Mouse (Mus musculus) cerebellum, adult 18-20 months (tissue): ENCODE data around the gene Rims4.
A peak's percentile ranks its signal among the peaks of the same experiment; 100 is the strongest.

ENCODE experiments used
- DNase-seq, 2 experiments: peaks; one replicate each; pipeline ENCODE4 v3.0.0; 2021

Rims4 gene

DNA sequence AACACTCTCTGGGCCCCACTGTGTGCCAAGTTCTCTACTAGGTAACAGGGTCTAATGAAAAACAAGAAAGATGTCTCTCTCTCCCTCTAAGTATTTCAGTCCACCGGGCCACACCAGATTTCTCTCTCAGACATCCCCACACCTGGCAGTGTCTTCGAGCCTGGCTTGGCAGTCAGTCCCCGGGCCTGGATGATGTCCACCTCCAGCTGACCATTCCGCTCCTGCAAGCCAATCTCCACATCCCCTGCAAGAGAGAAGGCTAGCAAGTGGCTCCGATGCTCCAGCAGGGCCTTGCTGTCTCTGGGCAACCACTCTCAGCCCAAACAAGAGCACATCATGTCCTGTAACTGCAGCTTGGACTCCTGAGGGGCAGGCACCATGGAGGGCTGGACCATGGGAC lies 53.2 kb downstream of the Rims4 start:
- peak; percentile 61 to 65 for DNase-seq

DNA sequence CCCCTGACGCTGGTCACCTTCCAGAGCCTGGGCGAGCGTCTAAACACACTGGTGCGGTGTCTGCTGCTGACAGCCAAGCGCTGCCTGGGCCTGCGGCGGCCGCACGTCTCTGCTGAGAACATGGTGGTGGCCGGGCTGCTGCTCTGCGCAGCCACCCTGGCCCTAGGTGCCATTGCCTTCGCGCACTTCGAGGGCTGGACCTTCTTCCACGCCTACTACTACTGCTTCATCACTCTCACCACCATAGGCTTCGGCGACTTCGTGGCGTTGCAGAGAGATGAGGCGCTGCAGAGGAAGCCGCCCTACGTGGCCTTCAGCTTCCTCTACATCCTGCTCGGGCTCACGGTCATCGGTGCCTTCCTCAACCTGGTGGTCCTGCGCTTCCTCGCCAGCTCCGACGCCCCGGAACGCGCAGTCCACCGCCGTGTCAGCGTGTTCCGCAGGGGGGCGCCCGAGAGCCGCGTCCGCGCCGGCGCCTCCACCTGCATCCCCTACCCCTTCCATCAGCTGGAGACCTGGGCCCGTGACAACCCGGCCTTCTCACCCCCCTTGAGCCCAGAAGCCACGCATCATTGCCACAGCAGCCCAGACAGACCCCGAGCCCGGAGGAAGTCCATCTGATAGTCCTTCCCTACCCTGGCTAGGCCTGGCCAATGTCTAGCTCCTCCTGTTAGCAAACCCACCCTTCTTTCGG lies 60.1 kb downstream of the Rims4 start:
- peak; percentile 53 to 84 for DNase-seq

DNA sequence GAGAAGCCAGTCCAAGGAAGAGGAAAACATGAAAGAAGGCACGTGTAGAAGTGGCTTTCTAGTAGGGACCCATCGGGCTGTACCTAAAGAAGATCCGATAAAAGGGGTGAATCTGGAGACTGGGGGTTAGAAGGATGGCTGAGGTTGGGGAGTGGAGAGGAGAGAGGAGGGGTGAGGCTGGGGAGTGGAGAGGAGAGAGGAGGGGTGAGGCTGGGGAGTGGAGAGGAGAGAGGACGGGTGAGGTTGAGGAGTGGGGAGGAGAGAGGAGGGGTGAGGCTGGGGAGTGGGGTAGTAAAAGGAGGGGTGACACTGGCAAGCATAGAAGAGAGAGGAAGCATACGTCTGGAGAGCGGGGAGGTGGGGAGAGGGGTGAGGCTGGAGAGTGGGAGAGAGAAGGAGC lies 61.2 kb downstream of the Rims4 start:
- no peak for DNase-seq

DNA sequence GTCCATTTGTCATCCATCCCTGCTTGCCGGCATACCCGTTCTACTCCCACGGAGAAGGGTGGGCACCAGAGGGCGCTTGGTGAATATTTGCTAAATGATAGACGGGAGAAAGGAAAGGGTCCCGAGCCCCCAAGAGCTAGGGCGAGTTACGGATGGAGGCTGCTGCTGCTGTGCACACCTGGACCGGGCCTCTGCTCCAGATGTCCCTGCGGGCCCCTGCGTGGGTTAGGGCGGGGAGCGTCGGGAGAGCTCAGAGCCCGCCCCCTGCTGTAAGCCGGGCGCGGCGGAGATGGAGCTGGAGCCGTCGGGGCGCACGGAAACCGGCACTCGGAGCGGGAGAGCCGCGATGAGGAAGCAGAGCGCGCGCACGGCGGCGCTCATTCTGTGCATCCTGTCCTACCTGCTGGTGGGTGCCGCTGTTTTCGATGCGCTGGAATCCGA lies 65.0 kb downstream of the Rims4 start, which contains the start of gene Kcnk15:
Kcnk15 (plus strand) TSS at position 191 of the 441 bp plus-strand sequence.
- peak; percentile 38 to 48 for DNase-seq

DNA sequence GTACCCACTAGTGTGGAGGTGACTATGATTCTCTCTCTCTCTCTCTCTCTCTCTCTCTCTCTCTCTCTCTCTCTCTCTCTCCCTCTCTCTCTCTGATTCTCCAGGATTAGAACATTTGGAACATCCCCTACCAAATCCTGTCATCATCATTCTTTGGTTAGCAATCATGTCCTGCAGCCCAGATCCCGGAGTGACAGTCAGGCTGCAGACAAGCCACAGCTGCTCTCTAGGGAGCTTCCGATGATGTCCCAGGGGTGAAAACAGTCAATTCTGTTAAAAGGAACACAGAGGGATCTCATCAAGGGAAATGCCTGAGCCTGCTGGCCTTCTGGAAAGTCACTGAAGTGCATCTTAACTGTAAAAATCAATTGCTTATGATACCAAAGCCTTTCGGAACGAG lies 76.4 kb downstream of the Rims4 start:
- no peak for DNase-seq

DNA sequence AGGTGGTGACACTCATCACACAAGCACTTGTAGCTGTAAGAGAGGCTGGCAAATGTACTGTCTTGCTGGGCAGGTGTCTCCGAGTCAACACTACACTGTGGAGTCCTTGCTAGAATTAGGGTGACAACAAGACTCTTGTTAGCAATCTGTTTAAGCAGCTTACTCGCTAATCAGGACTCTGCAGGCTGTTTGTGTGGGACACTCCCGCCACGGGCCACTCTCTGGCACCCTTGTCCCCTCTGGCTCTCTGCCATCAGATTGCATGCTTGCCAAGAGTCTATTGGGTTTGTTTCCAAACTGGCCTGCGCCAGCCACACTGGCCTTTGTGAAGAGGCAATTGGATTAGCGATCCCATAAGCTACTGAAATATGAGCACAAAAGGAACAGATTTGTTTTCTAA lies 79.0 kb downstream of the Rims4 start:
- DNase-seq: peak; percentile 82 to 85

DNA sequence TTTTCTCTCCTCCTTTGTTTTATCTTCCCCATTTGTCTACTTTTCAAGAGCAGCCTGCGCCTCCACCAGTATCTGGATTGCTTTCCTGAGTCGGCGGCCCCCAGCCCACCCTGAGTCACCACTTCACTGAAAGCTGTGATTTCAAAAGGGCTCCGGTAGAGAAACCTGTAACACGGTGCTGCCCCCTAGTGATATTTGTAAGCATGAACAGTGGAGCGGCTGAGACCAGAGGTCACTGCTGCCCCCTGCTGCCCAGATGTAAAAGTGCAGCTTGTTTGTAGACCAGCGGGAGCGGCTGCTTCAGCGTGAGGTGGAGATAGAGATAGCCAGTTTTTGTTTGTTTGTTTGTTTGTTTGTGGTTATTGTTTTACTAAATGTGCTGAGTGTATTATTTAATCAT lies 80.4 kb downstream of the Rims4 start:
- DNase-seq: peak; percentile 90

DNA sequence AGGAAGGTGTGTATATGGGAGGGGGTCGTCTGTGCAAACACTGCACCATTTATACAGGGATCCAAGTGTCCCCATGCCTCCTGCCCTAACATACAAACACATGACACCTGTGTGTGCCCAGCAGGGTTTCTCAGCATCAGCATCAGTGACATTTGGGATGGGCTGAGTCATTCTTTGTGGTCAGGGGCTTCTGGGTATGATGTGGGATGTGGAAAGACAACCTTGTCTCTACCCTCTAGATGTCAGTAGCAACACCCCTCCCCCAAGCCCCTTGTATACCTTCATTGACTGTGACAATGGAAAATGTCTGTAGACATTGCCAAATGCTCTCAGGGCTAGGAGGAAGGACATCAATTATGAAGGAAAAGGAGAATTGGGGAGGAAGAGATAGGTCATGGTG lies 87.3 kb downstream of the Rims4 start:
- DNase-seq: no peak

DNA sequence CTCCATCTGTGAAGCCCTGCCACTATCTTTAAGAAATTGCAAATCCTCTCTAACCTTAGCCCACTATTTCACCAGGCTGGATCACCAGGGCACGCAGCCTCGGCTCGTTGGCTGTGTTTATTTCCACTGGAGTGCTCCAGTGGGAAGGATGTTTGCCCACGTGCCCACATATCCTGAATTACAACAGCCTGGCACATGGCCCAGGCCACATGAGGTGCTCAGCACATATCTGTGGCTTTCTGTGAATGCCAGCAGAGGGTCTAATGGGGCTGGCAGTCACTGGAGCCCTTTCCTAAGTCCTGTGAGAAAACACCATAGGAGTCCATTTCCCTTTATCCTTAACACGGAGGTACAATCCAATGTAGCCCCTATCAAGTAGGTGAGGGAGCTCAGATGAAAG lies 92.0 kb downstream of the Rims4 start:
- DNase-seq: no peak

DNA sequence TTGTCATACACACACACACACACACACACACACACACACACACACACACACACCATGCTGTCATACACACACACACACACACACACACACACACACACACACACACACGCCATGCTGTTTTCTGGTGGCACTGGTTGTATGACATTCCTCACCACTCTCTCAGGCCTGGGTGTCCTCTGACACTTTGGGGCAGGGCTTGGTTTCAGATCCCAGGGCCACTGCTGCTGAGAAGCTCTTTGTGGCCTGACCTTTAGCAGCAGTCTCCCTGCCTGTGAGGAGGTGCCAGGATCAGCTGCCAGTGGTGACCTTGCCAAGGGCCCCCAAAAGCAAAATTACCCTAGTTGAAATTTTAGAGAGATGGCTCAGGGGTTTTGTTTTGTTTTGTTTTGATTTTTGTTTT lies 92.6 kb downstream of the Rims4 start:
- no peak for DNase-seq

DNA sequence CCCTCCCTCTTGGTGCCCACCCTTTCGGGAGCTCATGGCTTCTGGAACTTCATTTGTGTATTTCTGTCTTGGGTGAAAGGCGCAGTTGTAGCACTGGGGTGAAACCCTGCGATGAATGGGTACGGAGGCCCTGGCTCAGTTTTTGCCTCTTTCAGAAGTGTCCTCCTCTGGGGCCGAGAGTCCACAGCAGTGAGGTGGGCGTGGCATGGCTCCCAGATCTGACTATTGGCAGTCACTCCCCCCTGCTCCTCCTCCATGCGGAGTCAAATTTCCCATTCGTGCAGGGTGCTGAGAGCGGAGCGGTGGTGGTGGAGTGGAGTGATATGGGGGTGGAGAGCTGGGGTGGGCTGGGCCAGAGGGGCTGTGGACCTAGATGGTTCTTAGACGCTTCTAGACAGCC lies 94.7 kb downstream of the Rims4 start:
- no peak for DNase-seq

DNA sequence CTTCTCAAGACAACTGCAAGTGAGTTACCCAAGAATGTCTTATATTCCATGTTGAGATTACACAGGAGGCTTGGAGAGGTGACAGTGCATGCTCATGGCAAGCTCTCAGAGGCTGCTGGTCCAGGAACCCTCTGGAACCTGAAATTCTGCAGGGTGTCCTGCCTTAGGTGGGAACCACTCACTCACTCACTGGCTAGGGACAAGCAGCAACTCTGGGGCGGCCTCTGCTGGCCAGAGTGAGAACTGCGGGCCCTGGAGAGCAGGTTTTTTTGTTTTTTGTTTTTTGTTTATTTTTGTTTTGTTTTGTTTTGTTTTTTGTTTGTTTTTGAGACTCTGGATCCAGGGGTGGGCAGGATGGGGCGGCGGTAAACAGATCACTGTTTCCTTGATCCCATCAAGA lies 95.2 kb downstream of the Rims4 start:
- peak; percentile 53 to 75 for DNase-seq

DNA sequence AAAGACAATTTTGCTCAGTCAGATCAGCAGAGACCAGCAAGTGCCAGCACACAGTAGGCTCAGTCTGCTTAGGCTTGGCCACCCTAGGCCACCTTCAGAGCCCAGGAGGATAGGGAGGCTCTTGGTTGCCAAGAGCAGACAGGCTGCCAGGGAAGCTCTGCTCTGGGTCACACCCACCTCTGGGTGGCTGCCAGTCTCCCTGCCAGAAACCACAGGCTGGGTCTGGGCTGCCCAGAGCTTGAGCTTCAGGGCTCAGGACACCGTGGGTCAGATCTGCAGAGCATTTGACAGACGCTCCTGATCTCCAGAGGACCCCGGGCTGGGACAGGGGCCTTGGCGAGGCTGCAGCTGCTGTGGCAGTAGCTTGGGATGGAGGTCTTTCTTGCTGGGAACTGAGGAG lies 97.9 kb downstream of the Rims4 start, which contains the start of gene Ccn5:
Ccn5 (plus strand) TSS at position 255 of the 400 bp plus-strand sequence.
- DNase-seq: peak; percentile 85 to 86

DNA sequence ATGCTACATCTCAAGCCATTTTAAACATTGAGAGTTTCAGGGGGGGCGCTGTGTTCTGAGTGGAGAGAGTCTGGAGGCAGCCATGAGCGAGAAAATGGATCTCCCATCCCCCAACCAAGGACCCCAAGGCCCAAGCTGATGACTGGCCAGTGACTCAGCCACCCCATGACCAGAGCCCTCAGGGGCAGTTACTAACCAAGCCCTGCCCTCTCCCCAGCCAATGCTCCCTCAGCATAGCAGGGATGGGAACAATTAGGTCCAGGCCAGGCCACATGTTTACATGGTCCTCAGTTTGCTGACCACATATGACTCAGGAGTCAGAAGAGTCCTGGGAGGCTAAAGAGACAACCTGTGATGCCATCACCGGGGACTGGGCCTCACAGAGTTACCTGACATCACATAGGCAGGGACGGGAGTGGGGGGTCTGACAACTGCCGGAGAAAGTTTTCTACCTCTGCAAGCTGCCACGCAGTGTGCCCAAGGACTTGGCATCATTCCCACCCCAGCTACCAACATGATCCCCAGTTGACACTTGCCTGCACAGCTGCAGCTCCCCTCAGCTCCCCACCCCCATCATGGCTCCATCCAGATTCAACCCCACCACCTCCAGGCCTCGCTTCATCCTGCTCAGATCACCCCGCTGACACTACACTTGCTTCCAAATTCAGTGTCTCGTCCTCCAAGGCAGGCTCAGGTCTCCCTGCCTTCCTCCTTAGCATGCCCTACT lies 103.6 kb downstream of the Rims4 start:
- no peak for DNase-seq

DNA sequence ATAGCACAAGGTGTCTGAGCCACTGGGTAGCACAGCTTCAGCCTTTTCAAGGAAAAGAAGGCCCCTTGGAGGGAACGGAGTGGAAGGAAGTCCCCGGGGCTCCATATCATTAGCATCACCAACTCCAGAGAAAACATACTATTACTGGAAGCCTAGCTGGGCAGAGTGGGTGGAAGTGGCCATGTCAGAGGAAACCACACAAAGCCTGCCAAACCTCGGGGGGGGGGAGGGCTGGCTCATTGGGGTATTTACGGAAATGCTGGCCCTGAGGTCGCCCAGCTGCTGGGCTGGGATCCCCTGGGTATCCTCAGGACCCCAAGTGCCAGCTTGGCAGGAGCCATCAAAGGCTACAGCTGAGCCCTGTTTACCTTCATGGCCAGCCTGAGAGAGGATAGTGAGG lies 105.4 kb downstream of the Rims4 start:
- no peak for DNase-seq
